Mouse (Mus musculus): Measurements from ENCODE around the gene Parp2. TPM values are rescaled to one million over a fixed set of nuclear protein-coding genes. Genes with fewer than 3 reads are reported as not detected.
A peak's percentile ranks its signal among the peaks of the same experiment; 100 is the strongest.
"Not testable (repeated sequence)": the region's sequence is repeated elsewhere in the genome, so short reads cannot be mapped to it uniquely, and the experiment has no call there.

Gene Parp2
- polyA plus RNA-seq, 1 experiment from 2014 or later, result 58.5 TPM

GRCm38 (mm10) chr14:50855788-50856187, 48.1 kb downstream of the Parp2 start:
- Histone ChIP-seq H3K4me3 (no peak overlapping the region), H3K27me3 (ENCODE audit: insufficient read depth, poor library complexity, severe bottlenecking) (no peaks in the 10 kb centered on the region), H3K9me3 (no peaks in the 10 kb centered on the region), H3K36me3 (peaks cover 32% of the 10 kb centered on the region), H3K27ac (no peak overlapping the region), H3K4me1 (replicated peaks) (no peaks in the 10 kb centered on the region)
- 84% methylated on average over 5 of the region's 5 CpGs for WGBS
- no peak for DNase-seq (ENCODE audit: low spot score)

DNA sequence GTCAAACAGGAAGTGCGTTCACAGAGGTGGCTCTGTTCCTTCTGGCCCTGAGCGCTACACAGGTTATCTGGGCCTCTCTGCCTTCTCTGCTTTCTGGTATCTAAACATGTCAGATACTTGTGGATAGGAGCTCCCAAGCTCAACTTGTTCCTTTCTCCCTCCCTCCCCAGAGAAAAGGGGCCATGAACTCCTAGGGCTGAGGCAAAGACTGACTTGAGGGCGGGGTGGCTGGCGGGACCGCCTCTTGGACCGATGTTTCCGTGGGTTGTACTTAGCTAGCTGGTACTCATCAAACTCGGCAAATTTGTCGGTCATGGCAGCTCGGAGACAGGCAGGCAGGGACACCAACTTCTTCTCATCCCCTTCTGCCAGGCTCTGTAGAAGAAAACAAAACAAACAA, 55.0 kb downstream of the Parp2 start:
- H3K9me3 ChIP-seq, result no peaks in the 10 kb centered on the region
- no peak for DNase-seq (ENCODE audit: low spot score)
- 90% methylated on average over 10 of the region's 10 CpGs for WGBS

GRCm38 (mm10) chr14:50865005-50865404, 57.4 kb downstream of the Parp2 start:
- H3K27me3 ChIP-seq (ENCODE audit: insufficient read depth, poor library complexity, severe bottlenecking); H3K4me1 ChIP-seq (replicated peaks); H3K27ac ChIP-seq; H3K4me3 ChIP-seq; DNase-seq (ENCODE audit: low spot score); H3K9me3 ChIP-seq: not testable (repeated sequence)
- H3K36me3 ChIP-seq, result peaks cover 14% of the 10 kb centered on the region

More for the DNA sequence above, 55.0 kb downstream of the Parp2 start:
- Histone ChIP-seq H3K27ac (no peak overlapping the region), H3K36me3 (peaks cover 25% of the 10 kb centered on the region), H3K27me3 (ENCODE audit: insufficient read depth, poor library complexity, severe bottlenecking) (no peaks in the 10 kb centered on the region), H3K4me1 (replicated peaks) (no peaks in the 10 kb centered on the region), H3K4me3 (no peak overlapping the region)

DNA sequence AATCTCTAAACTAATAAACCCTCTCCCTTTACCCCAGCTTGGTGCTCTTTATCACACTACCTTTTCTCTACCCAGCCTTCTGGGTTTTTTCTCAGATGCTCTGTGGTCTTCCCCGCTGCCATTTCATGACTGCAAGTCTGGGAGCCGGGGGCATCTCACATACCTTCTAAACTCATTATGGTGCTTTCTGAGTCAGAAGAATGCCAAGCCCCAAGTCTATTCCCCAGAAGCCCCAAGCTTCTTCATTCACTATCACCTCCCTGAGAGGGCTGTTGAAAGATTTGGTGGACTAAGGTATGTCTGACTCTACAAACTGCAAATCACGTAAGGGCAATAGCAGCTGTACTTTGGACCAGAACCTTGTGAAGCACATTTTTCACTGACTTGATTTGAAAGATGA, 59.3 kb downstream of the Parp2 start:
- Histone ChIP-seq H3K9me3 (no peaks in the 10 kb centered on the region), H3K4me3 (no peak overlapping the region), H3K27me3 (ENCODE audit: insufficient read depth, poor library complexity, severe bottlenecking) (no peaks in the 10 kb centered on the region), H3K36me3 (peaks cover 7% of the 10 kb centered on the region), H3K4me1 (replicated peaks) (peaks cover 12% of the 10 kb centered on the region), H3K27ac (no peak overlapping the region)
- no peak for DNase-seq (ENCODE audit: low spot score)
- whole genome bisulfite sequencing, result 92% methylated on average over 3 of the region's 3 CpGs

- Histone ChIP-seq H3K27ac (no peak overlapping the region), H3K4me3 (no peak overlapping the region), H3K9me3 (no peaks in the 10 kb centered on the region), H3K36me3 (no peaks in the 10 kb centered on the region), H3K4me1 (replicated peaks) (peaks cover 12% of the 10 kb centered on the region), H3K27me3 (ENCODE audit: insufficient read depth, poor library complexity, severe bottlenecking) (no peaks in the 10 kb centered on the region)
- 79% methylated on average over 4 of the region's 4 CpGs for WGBS
- no peak for DNase-seq (ENCODE audit: low spot score)
Observed at GRCm38 (mm10) chr14:50868211-50868610, 60.6 kb downstream of the Parp2 start.

GRCm38 (mm10) chr14:50868656-50869055, 61.0 kb downstream of the Parp2 start:
- Histone ChIP-seq H3K4me3 (no peak overlapping the region), H3K4me1 (replicated peaks) (peaks cover 12% of the 10 kb centered on the region), H3K27ac (no peak overlapping the region), H3K9me3 (no peaks in the 10 kb centered on the region), H3K36me3 (no peaks in the 10 kb centered on the region), H3K27me3 (ENCODE audit: insufficient read depth, poor library complexity, severe bottlenecking) (no peaks in the 10 kb centered on the region)
- WGBS, result 92% methylated on average over 5 of the region's 5 CpGs
- no peak for DNase-seq (ENCODE audit: low spot score)

GRCm38 (mm10) chr14:50869889-50870804, 62.5 kb downstream of the Parp2 start, which contains the start of gene Tep1:
Gene Tep1, minus strand, starts transcription at chr14:50870560.
- peak; percentile 77 for DNase-seq (ENCODE audit: low spot score)
- peak within 1 kb of the TSS; percentile 68 for H3K4me3 ChIP-seq
- H3K9me3 ChIP-seq, result no peaks in the 10 kb centered on the region
- no peaks in the 10 kb centered on the region for H3K36me3 ChIP-seq
- peaks cover 12% of the 10 kb centered on the region for H3K4me1 ChIP-seq (replicated peaks)
- no peaks in the 10 kb centered on the region for H3K27me3 ChIP-seq (ENCODE audit: insufficient read depth, poor library complexity, severe bottlenecking)
- peak within 1 kb of the TSS; percentile 88 for H3K27ac ChIP-seq
- WGBS, result 7% methylated on average over 32 of the region's 32 CpGs

DNA sequence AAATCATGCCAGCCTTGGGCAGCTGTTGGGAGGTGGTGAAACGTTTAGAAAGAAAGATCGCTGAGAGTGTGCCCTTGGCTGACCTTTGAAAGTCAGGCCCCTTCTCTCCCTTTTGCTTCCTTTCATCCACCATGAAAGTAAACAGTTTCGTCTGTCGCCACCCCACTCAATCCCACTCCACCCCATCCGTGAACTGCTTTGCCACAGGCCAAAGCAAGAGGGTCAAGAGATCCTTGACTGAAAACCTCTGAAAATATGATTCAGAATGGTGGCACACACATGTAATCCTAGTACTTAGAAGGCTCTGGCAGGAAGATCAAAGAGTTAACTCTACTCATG, 63.1 kb downstream of the Parp2 start:
- no peaks in the 10 kb centered on the region for H3K27me3 ChIP-seq (ENCODE audit: insufficient read depth, poor library complexity, severe bottlenecking)
- H3K4me3 ChIP-seq, result peak overlapping the region; percentile 68
- no peaks in the 10 kb centered on the region for H3K9me3 ChIP-seq
- H3K4me1 ChIP-seq (replicated peaks), result peaks cover 12% of the 10 kb centered on the region
- WGBS, result 27% methylated on average over 5 of the region's 5 CpGs
- H3K36me3 ChIP-seq, result no peaks in the 10 kb centered on the region
- H3K27ac ChIP-seq, result peak overlapping the region; percentile 88; the same call in 1 of the 2 replicates
- DNase-seq (ENCODE audit: low spot score), result no peak

Other genes with a start within 250 kb of the Parp2 start
- not detected in 2 replicates for gene Olfr744, start 193.0 kb upstream of the Parp2 start, polyA plus RNA-seq (2016; fragmentation: Nextera tagmentation; extraction: Ambion mirVana)
- gene Olfr745, start 168.5 kb upstream of the Parp2 start, polyA plus RNA-seq (2016; fragmentation: Nextera tagmentation; extraction: Ambion mirVana), result not detected in 2 replicates
- not detected in 2 replicates for gene Olfr746, start 160.8 kb upstream of the Parp2 start, polyA plus RNA-seq (2016; fragmentation: Nextera tagmentation; extraction: Ambion mirVana)
- not detected in 2 replicates for gene Olfr747, start 114.6 kb upstream of the Parp2 start, polyA plus RNA-seq (2016; fragmentation: Nextera tagmentation; extraction: Ambion mirVana)
- gene Olfr748, start 100.5 kb upstream of the Parp2 start, polyA plus RNA-seq (2016; fragmentation: Nextera tagmentation; extraction: Ambion mirVana), result not detected in 2 replicates
- not detected in 2 replicates for gene Olfr749, start 62.7 kb upstream of the Parp2 start, polyA plus RNA-seq (2016; fragmentation: Nextera tagmentation; extraction: Ambion mirVana)
- 108 and 123 TPM in 2 replicates for gene Ttc5, start 22.3 kb upstream of the Parp2 start, polyA plus RNA-seq (2016; fragmentation: Nextera tagmentation; extraction: Ambion mirVana)
- not detected in 2 replicates for gene Ccnb1ip1, start 109 bp upstream of the Parp2 start, polyA plus RNA-seq (2016; fragmentation: Nextera tagmentation; extraction: Ambion mirVana)
- 6.0 and 6.2 TPM in 2 replicates for gene Tep1, start 62.7 kb downstream of the Parp2 start, polyA plus RNA-seq (2016; fragmentation: Nextera tagmentation; extraction: Ambion mirVana)
- gene Klhl33, start 89.7 kb downstream of the Parp2 start, polyA plus RNA-seq (2016; fragmentation: Nextera tagmentation; extraction: Ambion mirVana), result 0.09 and 0.20 TPM in 2 replicates
- gene Osgep, start 117.1 kb downstream of the Parp2 start, polyA plus RNA-seq (2016; fragmentation: Nextera tagmentation; extraction: Ambion mirVana), result 164 and 174 TPM in 2 replicates
- gene Apex1, start 117.1 kb downstream of the Parp2 start, polyA plus RNA-seq (2016; fragmentation: Nextera tagmentation; extraction: Ambion mirVana), result 384 and 423 TPM in 2 replicates
- 59.0 and 63.9 TPM in 2 replicates for gene Pip4p1, start 123.0 kb downstream of the Parp2 start, polyA plus RNA-seq (2016; fragmentation: Nextera tagmentation; extraction: Ambion mirVana)
- 72.3 and 83.2 TPM in 2 replicates for gene Pnp, start 123.2 kb downstream of the Parp2 start, polyA plus RNA-seq (2016; fragmentation: Nextera tagmentation; extraction: Ambion mirVana)
- gene Gm49342, start 136.7 kb downstream of the Parp2 start, polyA plus RNA-seq (2016; fragmentation: Nextera tagmentation; extraction: Ambion mirVana), result not detected in 2 replicates
- 0.54 and 0.86 TPM in 2 replicates for gene Pnp2, start 148.2 kb downstream of the Parp2 start, polyA plus RNA-seq (2016; fragmentation: Nextera tagmentation; extraction: Ambion mirVana)
- gene Rnase10, start 199.9 kb downstream of the Parp2 start, polyA plus RNA-seq (2016; fragmentation: Nextera tagmentation; extraction: Ambion mirVana), result 0.10 TPM in 1 of 2 replicates, not detected in the other
- not detected in 2 replicates for gene Rnase9, start 234.0 kb downstream of the Parp2 start, polyA plus RNA-seq (2016; fragmentation: Nextera tagmentation; extraction: Ambion mirVana)
- not detected in 2 replicates for gene Rnase11, start 242.3 kb downstream of the Parp2 start, polyA plus RNA-seq (2016; fragmentation: Nextera tagmentation; extraction: Ambion mirVana)
- gene Rnase12, start 249.8 kb downstream of the Parp2 start, polyA plus RNA-seq (2016; fragmentation: Nextera tagmentation; extraction: Ambion mirVana), result not detected in 2 replicates

Measured in hindbrain, embryonic 10.5 days (tissue).